Mouse (Mus musculus) lung, embryonic 15.5 days (tissue): ENCODE data around the gene Pipox. TPM values are rescaled to one million over a fixed set of nuclear protein-coding genes. Genes with fewer than 3 reads are reported as not detected.

Experiments used
- ATAC-seq: fragments of 200-750 bp; cut with Nextera tagmentation; 2 replicates; pipeline ENCODE4 v1.8.0; 2017; ENCODE audit warnings: moderate number of reproducible peaks, borderline replicate concordance; ENCODE audit not compliant: low FRiP score, low TSS enrichment; ENCODE audit errors: extremely low read depth
- H3K27ac ChIP-seq: fragments of 300-500 bp; sonication (generic); 2 replicates; pipeline ENCODE4 v1.5.1; 2015; ENCODE audit warnings: moderate library complexity, mild to moderate bottlenecking, inconsistent platforms
- H3K27me3 ChIP-seq: fragments of 300-500 bp; sonication (generic); 2 replicates; pipeline ENCODE4 v1.6.1; 2015; ENCODE audit warnings: inconsistent platforms
- H3K36me3 ChIP-seq: fragments of 300-500 bp; sonication (generic); 2 replicates; pipeline ENCODE4 v1.6.1; 2015; ENCODE audit warnings: inconsistent platforms
- H3K4me1 ChIP-seq: fragments of 300-500 bp; sonication (generic); 2 replicates; pipeline ENCODE4 v1.6.1; 2015; ENCODE audit warnings: inconsistent platforms
- H3K4me2 ChIP-seq: fragments of 300-500 bp; sonication (generic); 2 replicates; pipeline ENCODE4 v1.6.1; 2015; ENCODE audit warnings: inconsistent platforms, mild to moderate bottlenecking, moderate library complexity
- H3K4me3 ChIP-seq: fragments of 300-500 bp; sonication (generic); 2 replicates; pipeline ENCODE4 v1.5.1; 2015; ENCODE audit warnings: mild to moderate bottlenecking, inconsistent platforms
- H3K9ac ChIP-seq: fragments of 300-500 bp; sonication (generic); 2 replicates; pipeline ENCODE4 v1.6.1; 2015; ENCODE audit warnings: inconsistent platforms
- H3K9me3 ChIP-seq: fragments of 300-500 bp; sonication (generic); 2 replicates; pipeline ENCODE4 v1.6.1; 2016; ENCODE audit warnings: inconsistent platforms
- WGBS: fragments of 180-500 bp; shearing (Covaris S2); methylation state at CpG from one replicate; pipeline ENCODE4 v1.1.7; 2015; 5-methylcytosine and 5-hydroxymethylcytosine counted together
- polyA plus RNA-seq: library from polyadenylated mRNA; unstranded; fragments of >200 nt; fragmentation: Nextera tagmentation; extraction: Ambion mirVana; gene quantifications from 2 replicates; pipeline ENCODE4 v1.2.1, GENCODE M21; 2015

The Pipox gene
- polyA plus RNA-seq, 1 experiment from 2014 or later: 1.2 TPM

- H3K27ac ChIP-seq: no peak overlapping the region
- peaks cover 42% of the 10 kb centered on the region for H3K4me1 ChIP-seq
- H3K36me3 ChIP-seq: no peaks in the 10 kb centered on the region
- H3K9ac ChIP-seq: no peak overlapping the region
- H3K27me3 ChIP-seq: no peaks in the 10 kb centered on the region
- H3K4me3 ChIP-seq: no peak overlapping the region
- 53% methylated on average over 1 of the region's 1 CpGs for WGBS
- H3K9me3 ChIP-seq: no peaks in the 10 kb centered on the region
- ATAC-seq: no peak
- no peak overlapping the region for H3K4me2 ChIP-seq
These were observed 10.8 kb upstream of the Pipox start for GRCm38 (mm10) chr11:77904707-77905106.

- no peak overlapping the region for H3K9ac ChIP-seq
- WGBS: 22% methylated on average over 3 of the region's 3 CpGs
These were observed 9.9 kb upstream of the Pipox start for GRCm38 (mm10) chr11:77903761-77904160.

GRCm38 (mm10) chr11:77901775-77902355 lies 8.0 kb upstream of the Pipox start:
- Histone ChIP-seq H3K9me3 (no peaks in the 10 kb centered on the region), H3K27ac (peak overlapping the region; percentile 94), H3K4me1 (peaks cover 43% of the 10 kb centered on the region), H3K4me3 (no peak overlapping the region), H3K36me3 (no peaks in the 10 kb centered on the region), H3K9ac (no peak overlapping the region), H3K4me2 (peak overlapping the region; percentile 35), H3K27me3 (peaks cover 16% of the 10 kb centered on the region; the same call in 1 of the 2 replicates)
- no peak for ATAC-seq
- WGBS: 35% methylated on average over 8 of the region's 8 CpGs

More at GRCm38 (mm10) chr11:77903761-77904160, 9.9 kb upstream of the Pipox start:
- 0 out of 2 replicates have a peak, but pooled peaks cover under 1% of the 10 kb centered on the region for H3K27me3 ChIP-seq
- no peaks in the 10 kb centered on the region for H3K9me3 ChIP-seq
- no peak overlapping the region for H3K4me3 ChIP-seq
- ATAC-seq: no peak
- H3K27ac ChIP-seq: peak overlapping the region; percentile 50; the same call in 1 of the 2 replicates
- no peak overlapping the region for H3K4me2 ChIP-seq
- H3K4me1 ChIP-seq: peaks cover 38% of the 10 kb centered on the region
- H3K36me3 ChIP-seq: no peaks in the 10 kb centered on the region

- peaks cover 45% of the 10 kb centered on the region for H3K4me1 ChIP-seq
- peak; percentile 46 for ATAC-seq
- H3K27ac ChIP-seq: peak overlapping the region; percentile 94
- no peak overlapping the region for H3K9ac ChIP-seq
- no peaks in the 10 kb centered on the region for H3K9me3 ChIP-seq
- WGBS: 43% methylated on average over 5 of the region's 5 CpGs
- peak overlapping the region; percentile 35 for H3K4me2 ChIP-seq
- no peak overlapping the region for H3K4me3 ChIP-seq
- peaks cover 16% of the 10 kb centered on the region; the same call in 1 of the 2 replicates for H3K27me3 ChIP-seq
- no peaks in the 10 kb centered on the region for H3K36me3 ChIP-seq
These were observed 7.5 kb upstream of the Pipox start for GRCm38 (mm10) chr11:77901366-77901765.

- Histone ChIP-seq H3K27me3 (peaks cover 16% of the 10 kb centered on the region; the same call in 1 of the 2 replicates), H3K27ac (peak overlapping the region; percentile 94), H3K4me2 (no peak overlapping the region), H3K36me3 (no peaks in the 10 kb centered on the region), H3K4me1 (peaks cover 52% of the 10 kb centered on the region), H3K4me3 (no peak overlapping the region), H3K9ac (no peak overlapping the region), H3K9me3 (no peaks in the 10 kb centered on the region)
- ATAC-seq: no peak
- 62% methylated on average over 4 of the region's 4 CpGs for WGBS
These were observed 6.8 kb upstream of the Pipox start for GRCm38 (mm10) chr11:77900696-77901095.

GRCm38 (mm10) chr11:77900187-77900586 lies 6.3 kb upstream of the Pipox start:
- Histone ChIP-seq H3K36me3 (no peaks in the 10 kb centered on the region), H3K27me3 (peaks cover 16% of the 10 kb centered on the region; the same call in 1 of the 2 replicates), H3K27ac (peak overlapping the region; percentile 94), H3K9me3 (no peaks in the 10 kb centered on the region), H3K4me2 (no peak overlapping the region), H3K4me3 (no peak overlapping the region), H3K9ac (no peak overlapping the region), H3K4me1 (peaks cover 52% of the 10 kb centered on the region)
- ATAC-seq: no peak
- WGBS: 81% methylated on average over 3 of the region's 3 CpGs

GRCm38 (mm10) chr11:77896820-77897805 lies 3.2 kb upstream of the Pipox start:
- 18% methylated on average over 23 of the region's 23 CpGs for WGBS

GRCm38 (mm10) chr11:77896480-77896819 lies 2.6 kb upstream of the Pipox start:
- WGBS: 38% methylated on average over 6 of the region's 6 CpGs
- ATAC-seq: no peak
- Histone ChIP-seq H3K27me3 (peaks cover 16% of the 10 kb centered on the region; the same call in 1 of the 2 replicates), H3K27ac (peak overlapping the region; percentile 43; the same call in 1 of the 2 replicates), H3K4me3 (peak overlapping the region; percentile 13; the same call in 1 of the 2 replicates), H3K9me3 (no peaks in the 10 kb centered on the region), H3K9ac (no peak overlapping the region), H3K4me2 (peak overlapping the region; percentile 42), H3K4me1 (peaks cover 45% of the 10 kb centered on the region), H3K36me3 (no peaks in the 10 kb centered on the region)

More at GRCm38 (mm10) chr11:77896820-77897805, 3.2 kb upstream of the Pipox start:
- peaks cover 16% of the 10 kb centered on the region; the same call in 1 of the 2 replicates for H3K27me3 ChIP-seq
- no peaks in the 10 kb centered on the region for H3K36me3 ChIP-seq
- no peak overlapping the region for H3K9ac ChIP-seq
- peak overlapping the region; percentile 42 for H3K4me2 ChIP-seq
- H3K4me3 ChIP-seq: peak overlapping the region; percentile 13; the same call in 1 of the 2 replicates
- ATAC-seq: no peak
- no peaks in the 10 kb centered on the region for H3K9me3 ChIP-seq
- peaks cover 51% of the 10 kb centered on the region for H3K4me1 ChIP-seq
- H3K27ac ChIP-seq: peak overlapping the region; percentile 43; the same call in 1 of the 2 replicates

GRCm38 (mm10) chr11:77896011-77896410 lies 2.1 kb upstream of the Pipox start:
- H3K9me3 ChIP-seq: no peaks in the 10 kb centered on the region
- H3K4me3 ChIP-seq: no peak overlapping the region
- ATAC-seq: no peak
- no peak overlapping the region for H3K27ac ChIP-seq
- WGBS: 56% methylated on average over 9 of the region's 9 CpGs
- H3K4me1 ChIP-seq: peaks cover 43% of the 10 kb centered on the region
- H3K27me3 ChIP-seq: peaks cover 16% of the 10 kb centered on the region; the same call in 1 of the 2 replicates
- H3K4me2 ChIP-seq: peak overlapping the region; percentile 42; the same call in 1 of the 2 replicates
- H3K9ac ChIP-seq: no peak overlapping the region
- no peaks in the 10 kb centered on the region for H3K36me3 ChIP-seq

GRCm38 (mm10) chr11:77894967-77895366 lies 1.1 kb upstream of the Pipox start:
- H3K9me3 ChIP-seq: no peaks in the 10 kb centered on the region
- ATAC-seq: no peak

GRCm38 (mm10) chr11:77893283-77893682 lies 613 bp downstream of the Pipox start:
- H3K27me3 ChIP-seq: peaks cover 11% of the 10 kb centered on the region; the same call in 1 of the 2 replicates
- H3K36me3 ChIP-seq: no peaks in the 10 kb centered on the region
- H3K9ac ChIP-seq: no peak overlapping the region
- no peaks in the 10 kb centered on the region for H3K9me3 ChIP-seq
- WGBS: 45% methylated on average over 6 of the region's 6 CpGs
- no peak for ATAC-seq
- H3K4me2 ChIP-seq: 0 out of 2 replicates have a peak overlapping the region, but pooled peaks have one; percentile 35
- peak overlapping the region; percentile 82 for H3K27ac ChIP-seq
- H3K4me1 ChIP-seq: peaks cover 38% of the 10 kb centered on the region
- H3K4me3 ChIP-seq: no peak overlapping the region

More at GRCm38 (mm10) chr11:77894967-77895366, 1.1 kb upstream of the Pipox start:
- H3K27ac ChIP-seq: no peak overlapping the region
- 82% methylated on average over 2 of the region's 2 CpGs for WGBS
- H3K4me2 ChIP-seq: no peak overlapping the region
- no peaks in the 10 kb centered on the region for H3K36me3 ChIP-seq
- peaks cover 16% of the 10 kb centered on the region; the same call in 1 of the 2 replicates for H3K27me3 ChIP-seq
- H3K4me3 ChIP-seq: no peak overlapping the region
- H3K4me1 ChIP-seq: peaks cover 38% of the 10 kb centered on the region
- H3K9ac ChIP-seq: no peak overlapping the region
